Mouse (Mus musculus): ENCODE results near the gene Prkcq.

Gene Prkcq

GRCm38 (mm10) chr2:11211961-11212562 is 40.2 kb downstream of the Prkcq start:
- in situ Hi-C loops (cut with MboI, MseI): no loop called here

GRCm38 (mm10) chr2:11216421-11216820 is 44.5 kb downstream of the Prkcq start:
- in situ Hi-C loops (cut with MboI, MseI): no loop called here

- in situ Hi-C loops (cut with MboI, MseI): no loop called here
Observed at GRCm38 (mm10) chr2:11216847-11217246, 44.9 kb downstream of the Prkcq start.

GRCm38 (mm10) chr2:11218122-11218521 is 46.2 kb downstream of the Prkcq start:
- in situ Hi-C loops (cut with MboI, MseI): no loop called here

GRCm38 (mm10) chr2:11219262-11219661 is 47.4 kb downstream of the Prkcq start:
- in situ Hi-C loops (cut with MboI, MseI): no loop called here

GRCm38 (mm10) chr2:11224808-11225484 is 53.0 kb downstream of the Prkcq start:
- in situ Hi-C loops (cut with MboI, MseI): loop anchor here in 1 of 2 experiments (10.0 kb wide), 1 partner anchor 1470 kb away; no protein-coding TSS in a partner anchor

- in situ Hi-C loops (cut with MboI, MseI): loop anchor here in 1 of 2 experiments (10.0 kb wide), 1 partner anchor 1471 kb away; no protein-coding TSS in a partner anchor
Observed at GRCm38 (mm10) chr2:11225485-11225876, 53.6 kb downstream of the Prkcq start.

GRCm38 (mm10) chr2:11226555-11226954 is 54.6 kb downstream of the Prkcq start:
- in situ Hi-C loops (cut with MboI, MseI): loop anchor here in 1 of 2 experiments (10.0 kb wide), 1 partner anchor 1472 kb away; no protein-coding TSS in a partner anchor

GRCm38 (mm10) chr2:11229126-11229525 is 57.2 kb downstream of the Prkcq start:
- in situ Hi-C loops (cut with MboI, MseI): loop anchor here in 1 of 2 experiments (10.0 kb wide), 1 partner anchor 1474 kb away; no protein-coding TSS in a partner anchor

GRCm38 (mm10) chr2:11231118-11231517 is 59.2 kb downstream of the Prkcq start:
- in situ Hi-C loops (cut with MboI, MseI): no loop called here

- in situ Hi-C loops (cut with MboI, MseI): no loop called here
Observed at GRCm38 (mm10) chr2:11231988-11232387, 60.1 kb downstream of the Prkcq start.

GRCm38 (mm10) chr2:11238254-11238653 is 66.3 kb downstream of the Prkcq start:
- in situ Hi-C loops (cut with MboI, MseI): no loop called here

GRCm38 (mm10) chr2:11239523-11239922 is 67.6 kb downstream of the Prkcq start:
- in situ Hi-C loops (cut with MboI, MseI): no loop called here

GRCm38 (mm10) chr2:11245926-11246325 is 74.0 kb downstream of the Prkcq start:
- in situ Hi-C loops (cut with MboI, MseI): loop anchor here in 1 of 2 experiments (10.0 kb wide), 1 partner anchor 1929 kb away; no protein-coding TSS in a partner anchor

GRCm38 (mm10) chr2:11253945-11254344 is 82.0 kb downstream of the Prkcq start:
- in situ Hi-C loops (cut with MboI, MseI): no loop called here

- in situ Hi-C loops (cut with MboI, MseI): no loop called here
Observed at GRCm38 (mm10) chr2:11254446-11254845, 82.5 kb downstream of the Prkcq start.

GRCm38 (mm10) chr2:11257260-11257850 is 85.4 kb downstream of the Prkcq start:
- in situ Hi-C loops (cut with MboI, MseI): no loop called here

- in situ Hi-C loops (cut with MboI, MseI): no loop called here
Observed at GRCm38 (mm10) chr2:11258181-11258580, 86.3 kb downstream of the Prkcq start.

GRCm38 (mm10) chr2:11259361-11259760 is 87.5 kb downstream of the Prkcq start:
- in situ Hi-C loops (cut with MboI, MseI): no loop called here

- in situ Hi-C loops (cut with MboI, MseI): loop anchor here (5.0 kb wide), 2 partner anchors 78 to 88 kb away; no protein-coding TSS in a partner anchor
Observed at GRCm38 (mm10) chr2:11264836-11265235, 92.9 kb downstream of the Prkcq start.

- in situ Hi-C loops (cut with MboI, MseI): loop anchor here (5.0 kb wide), 2 partner anchors 78 to 88 kb away; no protein-coding TSS in a partner anchor
Observed at GRCm38 (mm10) chr2:11265455-11265854, 93.5 kb downstream of the Prkcq start.

- in situ Hi-C loops (cut with MboI, MseI): loop anchor here (5.0 kb wide), 2 partner anchors 79 to 89 kb away; no protein-coding TSS in a partner anchor
Observed at GRCm38 (mm10) chr2:11266294-11266693, 94.4 kb downstream of the Prkcq start.

Data from T-helper 17 cell (primary cell).